Mouse (Mus musculus): ENCODE results near the gene Tbx20.

The Tbx20 gene

DNA sequence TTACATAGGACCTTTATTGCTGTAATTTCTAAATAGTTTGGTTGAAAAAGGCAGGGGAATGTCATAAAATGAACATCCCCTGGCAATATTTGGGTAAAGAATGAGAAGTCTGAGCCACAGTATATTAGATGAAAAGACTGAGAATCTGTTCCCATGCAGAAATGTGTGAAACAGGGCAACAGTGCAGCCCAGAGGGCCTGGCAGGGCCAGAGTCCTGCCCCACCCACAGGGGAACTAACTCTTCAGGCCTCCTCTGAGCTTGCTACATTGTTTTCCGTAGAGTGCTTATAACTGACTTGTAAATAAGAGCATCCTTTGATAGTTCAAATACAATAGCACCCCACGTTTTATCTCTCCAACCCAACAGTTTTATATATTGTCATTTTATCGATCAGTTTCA lies 7.0 kb downstream of the Tbx20 start:
- no peak for DNase-seq

DNA sequence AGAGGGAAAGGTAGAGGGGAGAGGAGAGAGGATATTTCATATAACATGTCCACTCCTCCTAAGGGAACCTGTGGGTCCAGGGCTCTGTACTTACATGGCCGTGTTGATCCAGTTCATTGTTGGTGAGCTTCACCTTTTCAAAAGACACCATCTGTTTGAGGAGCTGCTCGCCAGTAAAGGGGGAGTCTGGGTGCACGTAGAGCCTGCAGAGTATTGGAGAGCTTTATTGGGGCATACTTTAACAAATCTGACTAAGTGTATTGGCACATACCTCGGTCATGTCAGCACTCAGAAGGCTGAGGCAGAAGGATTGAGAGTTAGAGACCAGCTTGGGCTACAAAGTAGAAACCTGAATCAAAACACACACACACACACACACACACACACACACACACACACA lies 8.5 kb downstream of the Tbx20 start:
- no peak for DNase-seq

DNA sequence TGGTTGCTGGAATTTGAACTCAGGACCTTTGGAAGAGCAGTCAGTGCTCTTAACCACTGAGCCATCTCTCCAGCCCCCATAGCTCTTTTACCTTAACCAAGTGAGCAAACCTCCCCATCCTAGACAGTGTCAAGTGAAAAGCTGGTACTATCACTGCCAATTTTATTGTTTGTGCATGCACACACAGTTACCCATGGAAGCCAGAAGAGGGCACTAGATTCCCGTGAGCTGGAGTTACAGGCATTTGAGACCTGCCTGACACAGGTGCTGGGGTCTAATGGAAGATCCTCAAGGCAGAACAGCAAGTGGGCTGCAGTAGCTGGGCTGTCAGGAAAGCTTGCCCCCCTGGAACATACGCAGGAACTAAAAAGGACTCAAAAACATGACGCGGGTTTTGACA lies 13.6 kb downstream of the Tbx20 start:
- peak; percentile 45 for DNase-seq

DNA sequence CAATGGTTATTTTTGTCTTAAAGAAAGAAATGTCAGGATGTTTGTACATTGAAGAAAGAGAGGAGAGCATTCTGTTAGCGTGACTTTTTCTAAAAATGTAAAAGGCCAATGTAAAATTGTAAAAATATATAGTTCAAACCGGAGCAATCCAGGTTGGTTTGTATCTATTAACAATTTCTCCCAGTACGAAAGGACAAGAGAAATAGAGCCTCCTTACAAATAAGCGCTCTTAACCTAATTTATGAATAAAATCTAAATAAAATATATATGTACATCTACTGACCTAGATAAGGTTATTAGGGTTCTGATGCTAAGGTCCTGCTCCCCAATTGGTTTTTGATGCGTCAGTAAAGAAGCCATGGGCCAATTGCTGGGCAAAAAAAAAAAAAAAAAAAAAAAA lies 29.1 kb downstream of the Tbx20 start:
- no peak for DNase-seq

DNA sequence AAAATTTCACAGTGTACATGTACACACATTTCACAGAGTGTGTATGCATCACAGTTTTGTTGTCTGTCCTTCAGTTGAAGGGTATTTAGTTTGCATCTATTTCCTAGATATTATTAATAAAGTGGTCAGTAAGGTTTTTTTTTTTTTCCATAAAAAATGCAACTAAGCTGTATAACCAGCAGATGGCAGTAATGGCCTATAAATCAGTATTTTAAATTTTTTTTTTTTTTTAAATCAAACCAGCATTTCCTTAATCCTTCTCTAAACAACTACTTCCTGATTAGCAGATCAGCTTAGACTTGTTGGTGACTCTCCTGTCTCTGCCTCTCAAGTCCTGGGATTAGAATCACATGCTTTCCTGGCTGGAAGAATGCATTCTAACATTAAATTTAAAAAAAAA lies 72.9 kb downstream of the Tbx20 start:
- peak; percentile 16 for DNase-seq

DNA sequence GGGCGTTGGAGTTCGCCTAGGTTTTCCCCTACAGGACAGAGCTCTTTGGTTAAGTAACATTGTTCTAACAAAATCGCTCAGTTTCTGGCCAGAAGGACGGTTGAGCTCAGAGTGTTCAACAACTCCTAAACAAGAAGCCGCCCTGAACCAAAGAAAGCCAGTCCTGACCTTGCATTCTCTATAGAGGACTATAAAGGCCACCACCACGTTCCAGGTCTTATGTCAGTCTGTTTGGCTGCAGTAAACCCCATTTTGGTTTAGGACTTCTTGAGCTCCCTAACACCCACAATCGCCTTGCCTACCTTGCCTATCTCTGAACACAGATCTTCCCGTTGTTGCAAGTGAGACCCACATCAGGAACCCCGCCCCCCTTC lies 77.7 kb downstream of the Tbx20 start:
- no peak for DNase-seq

DNA sequence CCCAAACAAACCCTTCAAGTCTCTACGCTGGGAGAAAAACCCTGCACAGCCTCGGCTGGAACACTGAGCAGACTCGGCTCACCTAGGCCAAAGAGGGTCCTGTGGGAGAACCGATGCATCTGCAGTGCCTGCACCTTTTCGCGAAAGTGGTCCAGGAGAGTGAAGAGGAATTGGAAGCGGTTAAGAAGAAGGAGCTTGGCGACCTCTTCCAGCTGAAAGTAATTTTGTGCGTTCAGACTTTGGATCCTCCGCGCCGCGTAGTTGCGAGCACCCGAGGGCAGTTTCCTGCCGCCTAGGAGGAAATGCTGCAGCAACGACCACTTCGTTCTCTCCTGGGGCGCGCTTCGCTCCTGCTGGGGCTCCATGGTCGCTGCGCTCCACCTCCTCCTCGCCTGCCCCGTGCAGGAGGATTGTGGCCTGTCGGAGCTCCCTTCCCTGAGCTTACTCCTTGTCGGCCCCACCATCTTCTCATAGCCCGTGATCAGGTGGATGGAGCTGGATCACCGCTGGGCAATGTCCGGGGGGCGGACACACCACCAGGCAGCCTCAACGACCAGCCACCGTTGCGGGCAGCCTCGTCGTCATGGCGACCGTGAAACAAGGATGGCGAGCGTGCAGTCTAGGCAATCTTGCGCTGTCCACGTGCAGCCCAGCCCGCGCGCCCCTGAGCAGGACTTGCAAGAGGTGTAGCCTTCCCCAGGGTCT lies 78.3 kb downstream of the Tbx20 start, which contains the start of gene Dpy19l2:
TSS of gene Dpy19l2 (minus strand) at position 594 of the 705 bp plus-strand sequence.
- peak; percentile 80 for DNase-seq

All from retina, postnatal 1 day (tissue).